Mouse (Mus musculus) CH12.LX (cell line): ENCODE measurements at regions not wholly inside any gene's neighbourhood (a gene's known extent, or its start where the extent isn't known, plus 50 kb on each side); places are given as distances from the start of the nearest gene placed in this dataset.

Experiments
- DNase-seq: peaks from one replicate; pipeline ENCODE4 v3.0.0-alpha.2; 2013; ENCODE audit errors: extremely low read depth
- H3K27ac ChIP-seq: 2 replicates; pipeline ENCODE4 v1.5.1; 2012; ENCODE audit warnings: low read depth, mild to moderate bottlenecking, control low read depth, moderate library complexity; ENCODE audit not compliant: insufficient read depth
- H3K27me3 ChIP-seq: replicated peaks from 2 replicates; pipeline ENCODE3; 2012; ENCODE audit warnings: inconsistent platforms
- H3K36me3 ChIP-seq, 2 experiments: replicated peaks in 1 of 2; 2 replicates each; pipeline versions ENCODE3 to v1.6.1; 2012; ENCODE audit warnings: inconsistent platforms in 1 of 2, low read length in 1 of 2, mild to moderate bottlenecking in 1 of 2, mixed read lengths in 1 of 2, moderate library complexity in 1 of 2; ENCODE audit not compliant: control insufficient read depth in 1 of 2, insufficient read depth in 1 of 2
- H3K4me1 ChIP-seq, 2 experiments: 2 replicates each; pipeline ENCODE4 v1.6.1; 2012; ENCODE audit warnings: inconsistent platforms in 1 of 2, moderate library complexity in 1 of 2; ENCODE audit not compliant: insufficient read depth in 2 of 2, control insufficient read depth in 1 of 2
- H3K4me2 ChIP-seq: 2 replicates; pipeline ENCODE4 v1.6.1; 2012; ENCODE audit warnings: low read depth, mild to moderate bottlenecking, control low read depth; ENCODE audit not compliant: poor library complexity, insufficient read depth, severe bottlenecking
- H3K4me3 ChIP-seq, 3 experiments: fragments of 150-350 bp in 1 of 3; sonication (generic) in 1 of 3; replicated peaks in 1 of 3; 2 replicates each; pipeline versions ENCODE3 to v1.5.1; 2011 to 2012; ENCODE audit warnings: low read depth in 2 of 3, low read length in 2 of 3, mild to moderate bottlenecking in 2 of 3, moderate library complexity in 2 of 3, control low read depth in 1 of 3, improper control_type of control experiment in 1 of 3, inconsistent platforms in 1 of 3, mixed read lengths in 1 of 3; ENCODE audit not compliant: poor library complexity in 1 of 3
- H3K79me2 ChIP-seq: replicated peaks from 2 replicates; pipeline ENCODE4 v1.6.1; 2012; ENCODE audit warnings: mild to moderate bottlenecking, moderate library complexity; ENCODE audit not compliant: control insufficient read depth, poor library complexity, insufficient read depth, severe bottlenecking; ENCODE audit errors: extremely low read depth
- H3K9ac ChIP-seq: 2 replicates; pipeline ENCODE4 v1.6.1; 2012; ENCODE audit warnings: low read depth, mild to moderate bottlenecking, control low read depth, moderate library complexity; ENCODE audit not compliant: insufficient read depth
- H3K9me3 ChIP-seq: replicated peaks from 2 replicates; pipeline ENCODE3; 2012; ENCODE audit warnings: low read length, inconsistent platforms, mixed read lengths
- BHLHE40 ChIP-seq: IDR thresholded peaks from 2 replicates; pipeline ENCODE4 v1.6.1; 2011; ENCODE audit warnings: mild to moderate bottlenecking, low read depth, low read length, improper control_type of control experiment
- CTCF ChIP-seq, 2 experiments: IDR thresholded peaks in 1 of 2; conservative IDR thresholded peaks in 1 of 2; 2 replicates each; pipeline ENCODE4 v1.5.1; 2011 to 2012; ENCODE audit warnings: low read depth in 2 of 2, low read length in 2 of 2, improper control_type of control experiment in 1 of 2, inconsistent platforms in 1 of 2, mild to moderate bottlenecking in 1 of 2, moderate library complexity in 1 of 2
- ELF1 ChIP-seq: IDR thresholded peaks from 2 replicates; pipeline ENCODE4 v1.6.1; 2014; ENCODE audit warnings: low read depth, mild to moderate bottlenecking, inconsistent platforms, low read length, improper control_type of control experiment
- EP300 ChIP-seq: IDR thresholded peaks from 2 replicates; pipeline ENCODE4 v1.6.1; 2011; ENCODE audit warnings: low read length, improper control_type of control experiment
- GABPA ChIP-seq: IDR thresholded peaks from 2 replicates; pipeline ENCODE4 v1.6.1; 2012; ENCODE audit warnings: low read depth, low read length, improper control_type of control experiment, inconsistent platforms; ENCODE audit not compliant: insufficient replicate concordance
- HCFC1 ChIP-seq: IDR thresholded peaks from 2 replicates; pipeline ENCODE4 v1.6.1; 2012; ENCODE audit warnings: low read depth, mild to moderate bottlenecking, inconsistent platforms, low read length, improper control_type of control experiment
- JUN ChIP-seq: IDR thresholded peaks from 2 replicates; pipeline ENCODE4 v1.6.1; 2011; ENCODE audit warnings: low read depth, mild to moderate bottlenecking, low read length, improper control_type of control experiment, moderate library complexity; ENCODE audit not compliant: insufficient read depth
- KAT2A ChIP-seq: IDR thresholded peaks from 2 replicates; pipeline ENCODE4 v1.6.1; 2012; ENCODE audit warnings: low read length, improper control_type of control experiment, inconsistent platforms; ENCODE audit not compliant: insufficient replicate concordance
- MAFK ChIP-seq: IDR thresholded peaks from 2 replicates; pipeline ENCODE4 v1.6.1; 2011; ENCODE audit warnings: low read length, improper control_type of control experiment; ENCODE audit not compliant: insufficient replicate concordance
- MAX ChIP-seq: IDR thresholded peaks from 2 replicates; pipeline ENCODE4 v1.6.1; 2011; ENCODE audit warnings: low read length, improper control_type of control experiment
- MAZ ChIP-seq: IDR thresholded peaks from 2 replicates; pipeline ENCODE4 v1.6.1; 2012; ENCODE audit warnings: low read depth, mild to moderate bottlenecking, inconsistent platforms, low read length, improper control_type of control experiment, moderate library complexity
- MYC ChIP-seq: IDR thresholded peaks from 2 replicates; pipeline ENCODE4 v1.6.1; 2011; ENCODE audit warnings: low read depth, mild to moderate bottlenecking, improper control_type of control experiment, low read length
- NRF1 ChIP-seq: IDR thresholded peaks from 2 replicates; pipeline ENCODE4 v1.6.1; 2014; ENCODE audit warnings: low read depth, mild to moderate bottlenecking, inconsistent platforms, low read length, improper control_type of control experiment, moderate library complexity
- PAX5 ChIP-seq: IDR thresholded peaks from 2 replicates; pipeline ENCODE4 v1.6.1; 2012; ENCODE audit warnings: low read length, inconsistent platforms, mixed read lengths
- POLR2A ChIP-seq: IDR thresholded peaks from 2 replicates; pipeline ENCODE4 v1.6.1; 2011; ENCODE audit warnings: low read depth, mild to moderate bottlenecking, improper control_type of control experiment, low read length
- RAD21 ChIP-seq: IDR thresholded peaks from 2 replicates; pipeline ENCODE4 v1.6.1; 2011; ENCODE audit warnings: low read depth, mild to moderate bottlenecking, low read length, improper control_type of control experiment, moderate library complexity
- RCOR1 ChIP-seq: conservative IDR thresholded peaks from 2 replicates; pipeline ENCODE4 v1.6.1; 2012; ENCODE audit warnings: low read depth, mild to moderate bottlenecking, inconsistent platforms, low read length, improper control_type of control experiment
- SIN3A ChIP-seq: IDR thresholded peaks from 2 replicates; pipeline ENCODE4 v1.6.1; 2012; ENCODE audit warnings: low read length, improper control_type of control experiment, inconsistent platforms
- UBTF ChIP-seq: IDR thresholded peaks from 2 replicates; pipeline ENCODE4 v1.6.1; 2012; ENCODE audit warnings: low read depth, mild to moderate bottlenecking, inconsistent platforms, low read length, improper control_type of control experiment, moderate library complexity
- USF1 ChIP-seq: IDR thresholded peaks from 2 replicates; pipeline ENCODE4 v1.6.1; 2014; ENCODE audit warnings: low read depth, mild to moderate bottlenecking, inconsistent platforms, low read length, improper control_type of control experiment
- USF2 ChIP-seq: conservative IDR thresholded peaks from 2 replicates; pipeline ENCODE4 v1.6.1; 2011; ENCODE audit warnings: low read depth, low read length, improper control_type of control experiment
- ZC3H11A ChIP-seq: IDR thresholded peaks from 2 replicates; pipeline ENCODE4 v1.6.1; 2012; ENCODE audit warnings: low read depth, mild to moderate bottlenecking, inconsistent platforms, low read length, improper control_type of control experiment
- ZKSCAN1 ChIP-seq: IDR thresholded peaks from 2 replicates; pipeline ENCODE4 v1.6.1; 2012; ENCODE audit warnings: low read depth, inconsistent platforms, low read length, improper control_type of control experiment, borderline replicate concordance
- ZNF384 ChIP-seq: IDR thresholded peaks from 2 replicates; pipeline ENCODE4 v1.6.1; 2012; ENCODE audit warnings: low read depth, low read length, improper control_type of control experiment, inconsistent platforms
- dilution Hi-C: fragments of 300-500 bp; cut with MboI; formaldehyde crosslinking; loops from 2 replicates; pipeline ENCODE4 v1.14.3; 2020; ENCODE audit warnings: low sequenced_read_pairs; ENCODE audit not compliant: extremely low pct_unique_long_range_greater_than_20kb, extremely low pct_ligation_motif_present
- in situ Hi-C: fragments of 300-500 bp; cut with MboI; formaldehyde crosslinking; loops from 3 replicates; pipeline ENCODE4 v1.14.3; 2019; ENCODE audit warnings: low sequenced_read_pairs, low pct_ligation_motif_present, low pct_unique_long_range_greater_than_20kb, mixed read lengths

GRCm38 (mm10) chr10:19094297-19094696, 78.8 kb upstream of the Tnfaip3 start (continued):
- TF ChIP-seq ZKSCAN1 (no peak), KAT2A (no peak), RAD21 (peak; percentile 99), NRF1 (peak; percentile 95), USF1 (no peak), MAX (peak; percentile 68; the same call in 1 of the 2 replicates), MAFK (peak; percentile 91), MAZ (no peak), ELF1 (peak; percentile 84), MYC (peak; percentile 80; the same call in 1 of the 2 replicates)
- TF ChIP-seq, all 38 proteins: peak for 21

GRCm38 (mm10) chr10:19093689-19094088, 78.2 kb upstream of the Tnfaip3 start:
- no peak overlapping the region for H3K4me3 ChIP-seq
- H3K9me3 ChIP-seq: no peaks in the 10 kb centered on the region
- TF ChIP-seq GABPA (no peak), RAD21 (no peak), JUN (no peak), SIN3A (no peak), KAT2A (no peak), EP300 (no peak), RCOR1 (no peak), UBTF (no peak)
- H3K9ac ChIP-seq: no peak overlapping the region
- no peak overlapping the region for H3K27ac ChIP-seq
- no peak for DNase-seq
- no peaks in the 10 kb centered on the region for H3K36me3 ChIP-seq
- in situ Hi-C loops: no loop called here
- dilution Hi-C loops: no loop called here
- peaks cover 6 to 22% of the 10 kb centered on the region in 2 experiments; a peak in 3 of 4 replicates for H3K4me1 ChIP-seq
- H3K27me3 ChIP-seq: no peaks in the 10 kb centered on the region
- no peaks in the 10 kb centered on the region for H3K79me2 ChIP-seq
- 0 out of 2 replicates have a peak overlapping the region, but pooled peaks have one; percentile 12 for H3K4me2 ChIP-seq

- Histone ChIP-seq H3K9ac (no peak overlapping the region), H3K4me1 (peaks cover 7 to 20% of the 10 kb centered on the region in 2 experiments; a peak in 3 of 4 replicates), H3K4me2 (no peak overlapping the region), H3K9me3 (no peaks in the 10 kb centered on the region), H3K27me3 (no peaks in the 10 kb centered on the region), H3K79me2 (no peaks in the 10 kb centered on the region), H3K27ac (no peak overlapping the region), H3K4me3 (no peak overlapping the region)
- dilution Hi-C loops: no loop called here
- in situ Hi-C loops: no loop called here
- no peak for DNase-seq
- no peak for TF ChIP-seq USF2
- TF ChIP-seq ZNF384: no peak
- no peak for TF ChIP-seq PAX5
- TF ChIP-seq ELF1: no peak
- no peak for TF ChIP-seq RAD21
- no peak for TF ChIP-seq EP300
- TF ChIP-seq ZC3H11A: no peak
- TF ChIP-seq BHLHE40: no peak
- TF ChIP-seq HCFC1: no peak
- TF ChIP-seq CTCF (conservative IDR thresholded peaks at IDR 0.05 in 1 of 2, IDR thresholded peaks at IDR 0.05 in 1 of 2; ENCODE audit: low read depth in 2 of 2, low read length in 2 of 2): no peak
- TF ChIP-seq MAZ: no peak
- TF ChIP-seq POLR2A: no peak
- no peak for TF ChIP-seq MAX
- TF ChIP-seq, all 38 proteins: peak for 0
- H3K36me3 ChIP-seq: no peaks in the 10 kb centered on the region
Measured at GRCm38 (mm10) chr10:19091949-19092348, 76.5 kb upstream of the Tnfaip3 start.
